Mouse (Mus musculus) heart, postnatal 25 days (tissue): ENCODE results near the gene Phf21a. TPM values are rescaled to one million over a fixed set of nuclear protein-coding genes. Genes with fewer than 3 reads are reported as not detected.

ENCODE experiments used
- DNase-seq: peaks from one replicate; pipeline ENCODE4 v3.0.0; 2022; ENCODE audit warnings: low spot score
- intact Hi-C: fragments of 180-260 bp; cut with DNase I; formaldehyde crosslinking; loops from one replicate; pipeline ENCODE4 v1.15.1; 2025
- total RNA-seq, 2 experiments: library from RNA; stranded (reverse); gene quantifications; 2 replicates each; pipeline ENCODE4 v1.2.3; 2021

Gene Phf21a
- total RNA-seq, 2 experiments from 2014 or later, result 26.2 to 37.6 TPM

- no peak for DNase-seq
- intact Hi-C loops, result no loop called here
Observed at GRCm38 (mm10) chr2:92202319-92203040, 109.6 kb downstream of the Phf21a start.

GRCm38 (mm10) chr2:92205010-92205639 lies 112.2 kb downstream of the Phf21a start:
- intact Hi-C loops, result no loop called here
- no peak for DNase-seq

- DNase-seq, result no peak
- intact Hi-C loops, result no loop called here
Observed at GRCm38 (mm10) chr2:92210409-92210808, 117.5 kb downstream of the Phf21a start.

GRCm38 (mm10) chr2:92221431-92221830 lies 128.5 kb downstream of the Phf21a start:
- intact Hi-C loops, result no loop called here
- DNase-seq, result no peak

GRCm38 (mm10) chr2:92225592-92225991 lies 132.7 kb downstream of the Phf21a start:
- intact Hi-C loops, result no loop called here
- no peak for DNase-seq

- DNase-seq, result no peak
- intact Hi-C loops, result no loop called here
Observed at GRCm38 (mm10) chr2:92229973-92230372, 137.1 kb downstream of the Phf21a start.

- no peak for DNase-seq
- intact Hi-C loops, result no loop called here
Observed at GRCm38 (mm10) chr2:92231706-92232105, 138.8 kb downstream of the Phf21a start.

- intact Hi-C loops, result no loop called here
- DNase-seq, result no peak
Observed at GRCm38 (mm10) chr2:92234768-92235332, 141.9 kb downstream of the Phf21a start.

GRCm38 (mm10) chr2:92240299-92240698 lies 147.4 kb downstream of the Phf21a start:
- DNase-seq, result no peak
- intact Hi-C loops, result no loop called here

GRCm38 (mm10) chr2:92240816-92241215 lies 147.9 kb downstream of the Phf21a start:
- no peak for DNase-seq
- intact Hi-C loops, result no loop called here

- no peak for DNase-seq
- intact Hi-C loops, result no loop called here
Observed at GRCm38 (mm10) chr2:92241317-92241716, 148.4 kb downstream of the Phf21a start.

- intact Hi-C loops, result no loop called here
- DNase-seq, result no peak
Observed at GRCm38 (mm10) chr2:92246112-92246511, 153.2 kb downstream of the Phf21a start.

GRCm38 (mm10) chr2:92247711-92248110 lies 154.8 kb downstream of the Phf21a start:
- DNase-seq, result no peak
- intact Hi-C loops, result no loop called here

GRCm38 (mm10) chr2:92250472-92250871 lies 157.6 kb downstream of the Phf21a start:
- intact Hi-C loops, result no loop called here
- no peak for DNase-seq

GRCm38 (mm10) chr2:92253777-92254176 lies 160.9 kb downstream of the Phf21a start:
- no peak for DNase-seq
- intact Hi-C loops, result no loop called here

- no peak for DNase-seq
- intact Hi-C loops, result no loop called here
Observed at GRCm38 (mm10) chr2:92256141-92256540, 163.2 kb downstream of the Phf21a start.

GRCm38 (mm10) chr2:92257372-92257956 lies 164.5 kb downstream of the Phf21a start:
- intact Hi-C loops, result no loop called here
- DNase-seq, result no peak

- intact Hi-C loops, result no loop called here
- DNase-seq, result no peak
Observed at GRCm38 (mm10) chr2:92259924-92260323, 167.0 kb downstream of the Phf21a start.

- intact Hi-C loops, result no loop called here
- no peak for DNase-seq
Observed at GRCm38 (mm10) chr2:92266100-92266617, 173.2 kb downstream of the Phf21a start.

GRCm38 (mm10) chr2:92269227-92269626 lies 176.3 kb downstream of the Phf21a start:
- intact Hi-C loops, result no loop called here
- DNase-seq, result no peak

- DNase-seq, result no peak
- intact Hi-C loops, result no loop called here
Observed at GRCm38 (mm10) chr2:92272510-92272909, 179.6 kb downstream of the Phf21a start.
